Mouse (Mus musculus) forebrain, embryonic 11.5 days (tissue): Measurements from ENCODE around the gene Vps53. TPM values are rescaled to one million over a fixed set of nuclear protein-coding genes. Genes with fewer than 3 reads are reported as not detected.

Source experiments
- ATAC-seq: fragments of 200-750 bp; cut with Nextera tagmentation; replicated peaks from 2 replicates; pipeline ENCODE4 v1.8.0; 2017; ENCODE audit warnings: moderate TSS enrichment; ENCODE audit not compliant: low FRiP score
- DNase-seq: peaks from one replicate; pipeline ENCODE4 v3.0.0-alpha.2; 2017; ENCODE audit warnings: low spot score
- H3K27ac ChIP-seq: fragments of 300-500 bp; sonication (generic); 2 replicates; pipeline ENCODE4 v1.5.1; 2014; ENCODE audit warnings: low read depth, low read length
- H3K27me3 ChIP-seq: fragments of 300-500 bp; sonication (generic); 2 replicates; pipeline ENCODE4 v1.6.1; 2014; ENCODE audit warnings: mild to moderate bottlenecking, low read length, mixed read lengths; ENCODE audit not compliant: control insufficient read depth, insufficient read depth
- H3K36me3 ChIP-seq: fragments of 300-500 bp; sonication (generic); 2 replicates; pipeline ENCODE4 v1.6.1; 2014; ENCODE audit warnings: mild to moderate bottlenecking, low read length, moderate library complexity, mixed read lengths; ENCODE audit not compliant: control insufficient read depth, insufficient read depth
- H3K4me1 ChIP-seq: fragments of 300-500 bp; sonication (generic); replicated peaks from 2 replicates; pipeline ENCODE4 v1.6.1; 2014; ENCODE audit warnings: low read length, mixed read lengths; ENCODE audit not compliant: control insufficient read depth, insufficient read depth
- H3K4me2 ChIP-seq: fragments of 300-500 bp; sonication (generic); 2 replicates; pipeline ENCODE4 v1.6.1; 2014; ENCODE audit warnings: low read depth, mild to moderate bottlenecking, low read length, moderate library complexity, mixed read lengths; ENCODE audit not compliant: severe bottlenecking
- H3K4me3 ChIP-seq: fragments of 300-500 bp; sonication (generic); 2 replicates; pipeline ENCODE4 v1.5.1; 2014; ENCODE audit warnings: low read depth, low read length
- H3K9ac ChIP-seq: fragments of 300-500 bp; sonication (generic); 2 replicates; pipeline ENCODE4 v1.6.1; 2014; ENCODE audit warnings: low read length
- H3K9me3 ChIP-seq: fragments of 300-500 bp; sonication (generic); 2 replicates; pipeline ENCODE4 v1.6.1; 2016; ENCODE audit warnings: low read length, mixed read lengths; ENCODE audit not compliant: control insufficient read depth
- WGBS: fragments of 180-500 bp; shearing (Covaris S2); extraction: QIAGEN DNeasy Blood & Tissue Kit; methylation state at CpG from one replicate; pipeline ENCODE4 v1.1.7; 2014; 5-methylcytosine and 5-hydroxymethylcytosine counted together
- polyA plus RNA-seq: library from polyadenylated mRNA; unstranded; fragments of >200 nt; fragmentation: Nextera tagmentation; extraction: Ambion mirVana; gene quantifications from 2 replicates; pipeline ENCODE4 v1.2.1, GENCODE M21; 2014

The Vps53 gene
- polyA plus RNA-seq, 1 experiment from 2014 or later, result 43.6 TPM

GRCm38 (mm10) chr11:76106551-76107496 lies 72.6 kb downstream of the Vps53 start:
- Histone ChIP-seq H3K4me3 (no peak overlapping the region), H3K36me3 (no peaks in the 10 kb centered on the region), H3K9me3 (no peaks in the 10 kb centered on the region), H3K27me3 (no peaks in the 10 kb centered on the region), H3K9ac (no peak overlapping the region), H3K4me2 (no peak overlapping the region), H3K4me1 (no peaks in the 10 kb centered on the region), H3K27ac (no peak overlapping the region)
- WGBS, result 92% methylated on average over 11 of the region's 11 CpGs
- ATAC-seq (no peak), DNase-seq (no peak)

DNA sequence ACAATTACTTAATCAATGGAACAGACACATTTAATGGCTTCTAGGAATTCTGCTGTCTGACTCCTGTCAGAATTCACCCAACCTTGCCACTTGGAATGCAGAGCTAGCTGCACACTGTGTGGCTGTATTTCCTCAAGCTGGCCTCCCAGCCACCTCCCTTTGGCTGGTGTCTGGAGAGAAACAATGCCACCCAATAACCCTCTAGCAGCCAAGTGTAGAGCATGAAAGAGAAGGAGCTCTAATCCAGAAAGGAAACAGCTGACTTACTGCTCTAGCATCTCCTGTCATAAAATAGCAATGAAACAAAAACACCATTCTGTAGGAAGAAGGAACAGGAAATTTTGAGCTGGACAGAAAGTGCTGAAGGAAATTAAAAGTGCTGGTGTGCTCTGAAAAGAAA lies 78.3 kb downstream of the Vps53 start:
- no peaks in the 10 kb centered on the region for H3K27me3 ChIP-seq
- no peaks in the 10 kb centered on the region for H3K9me3 ChIP-seq
- no peaks in the 10 kb centered on the region for H3K4me1 ChIP-seq
- H3K36me3 ChIP-seq, result no peaks in the 10 kb centered on the region
- H3K9ac ChIP-seq, result no peak overlapping the region
- no peak overlapping the region for H3K4me3 ChIP-seq
- ATAC-seq (no peak), DNase-seq (no peak)
- no peak overlapping the region for H3K27ac ChIP-seq
- H3K4me2 ChIP-seq, result no peak overlapping the region

GRCm38 (mm10) chr11:76099193-76099975 lies 80.1 kb downstream of the Vps53 start:
- Histone ChIP-seq H3K27ac (no peak overlapping the region), H3K4me1 (no peaks in the 10 kb centered on the region), H3K4me2 (no peak overlapping the region), H3K9me3 (no peaks in the 10 kb centered on the region), H3K36me3 (no peaks in the 10 kb centered on the region), H3K4me3 (no peak overlapping the region), H3K27me3 (no peaks in the 10 kb centered on the region), H3K9ac (no peak overlapping the region)
- ATAC-seq (no peak), DNase-seq (no peak)
- 80% methylated on average over 4 of the region's 4 CpGs for WGBS

DNA sequence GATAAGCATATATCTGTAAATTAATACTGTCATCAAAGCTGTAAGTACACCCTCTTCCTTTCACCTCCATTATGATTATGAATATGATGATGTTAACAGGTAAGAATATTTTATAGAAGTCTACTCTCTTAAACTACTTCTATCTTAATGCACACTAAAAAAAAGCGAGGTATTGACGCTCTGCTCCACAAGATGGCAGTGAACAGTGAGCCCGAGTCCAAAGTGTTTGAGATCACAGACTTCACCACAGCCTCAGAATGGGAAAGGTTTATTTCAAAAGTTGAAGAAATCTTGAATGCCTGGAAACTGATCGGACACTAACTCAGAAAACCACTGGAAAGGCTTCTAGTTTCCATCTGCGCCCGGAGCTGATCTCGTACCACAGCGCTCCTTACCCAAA lies 85.8 kb downstream of the Vps53 start:
- Histone ChIP-seq H3K4me1 (no peaks in the 10 kb centered on the region), H3K36me3 (no peaks in the 10 kb centered on the region), H3K27ac (no peak overlapping the region), H3K9ac (no peak overlapping the region), H3K4me2 (no peak overlapping the region), H3K4me3 (no peak overlapping the region), H3K9me3 (no peaks in the 10 kb centered on the region), H3K27me3 (no peaks in the 10 kb centered on the region)
- DNase-seq (no peak), ATAC-seq (no peak)
- 94% methylated on average over 8 of the region's 8 CpGs for WGBS

DNA sequence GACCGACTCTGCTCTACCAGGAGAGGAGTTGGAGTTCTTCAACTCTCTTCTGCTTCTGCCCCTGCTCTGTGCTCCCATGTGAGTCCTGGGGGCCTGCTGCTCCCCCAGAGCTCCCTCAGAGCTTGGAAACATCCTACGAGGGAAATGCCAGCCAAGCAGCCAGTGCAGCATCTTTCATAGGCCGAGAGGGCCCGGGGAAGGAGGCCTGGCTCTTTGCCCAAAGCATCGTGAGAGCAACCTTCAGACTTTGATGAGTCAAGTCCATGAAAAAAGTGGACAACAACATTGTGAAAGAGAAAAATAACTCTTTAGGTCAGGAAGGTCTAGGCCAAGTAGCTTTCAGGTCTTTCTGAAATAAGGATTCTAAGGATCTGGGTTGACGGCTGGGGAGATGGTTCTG lies 89.7 kb downstream of the Vps53 start:
- peaks cover 2% of the 10 kb centered on the region; the same call in 1 of the 2 replicates for H3K36me3 ChIP-seq
- H3K27ac ChIP-seq, result no peak overlapping the region
- DNase-seq, result no peak
- no peaks in the 10 kb centered on the region for H3K4me1 ChIP-seq
- no peaks in the 10 kb centered on the region for H3K9me3 ChIP-seq
- H3K9ac ChIP-seq, result no peak overlapping the region
- 88% methylated on average over 6 of the region's 6 CpGs for WGBS
- no peaks in the 10 kb centered on the region for H3K27me3 ChIP-seq
- ATAC-seq, result no peak
- no peak overlapping the region for H3K4me3 ChIP-seq
- H3K4me2 ChIP-seq, result no peak overlapping the region

DNA sequence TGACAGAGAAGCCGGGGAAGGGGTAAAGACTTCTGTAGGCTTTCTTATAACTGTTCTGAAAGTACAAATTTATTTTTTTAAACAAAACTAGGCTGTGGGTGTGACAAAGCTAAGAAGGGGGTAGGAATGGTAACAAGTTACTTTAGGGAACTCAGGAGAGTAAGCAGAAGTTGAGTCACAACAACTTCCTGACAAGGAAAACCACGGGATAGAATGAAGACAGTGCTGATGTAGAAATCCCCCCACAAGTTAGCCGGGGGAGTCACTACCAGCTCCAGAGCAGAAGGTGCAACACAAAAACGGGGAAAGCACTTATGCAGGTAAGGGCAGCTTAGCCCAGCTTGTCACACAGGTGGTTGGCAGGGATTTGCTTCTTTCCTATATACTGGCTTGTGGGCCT lies 90.9 kb downstream of the Vps53 start:
- no peak overlapping the region for H3K9ac ChIP-seq
- H3K27me3 ChIP-seq, result no peaks in the 10 kb centered on the region
- no peak overlapping the region for H3K4me3 ChIP-seq
- no peaks in the 10 kb centered on the region for H3K4me1 ChIP-seq
- H3K27ac ChIP-seq, result no peak overlapping the region
- no peaks in the 10 kb centered on the region for H3K9me3 ChIP-seq
- ATAC-seq (no peak), DNase-seq (no peak)
- 86% methylated on average over 4 of the region's 4 CpGs for WGBS
- peaks cover 2% of the 10 kb centered on the region; the same call in 1 of the 2 replicates for H3K36me3 ChIP-seq
- H3K4me2 ChIP-seq, result no peak overlapping the region

DNA sequence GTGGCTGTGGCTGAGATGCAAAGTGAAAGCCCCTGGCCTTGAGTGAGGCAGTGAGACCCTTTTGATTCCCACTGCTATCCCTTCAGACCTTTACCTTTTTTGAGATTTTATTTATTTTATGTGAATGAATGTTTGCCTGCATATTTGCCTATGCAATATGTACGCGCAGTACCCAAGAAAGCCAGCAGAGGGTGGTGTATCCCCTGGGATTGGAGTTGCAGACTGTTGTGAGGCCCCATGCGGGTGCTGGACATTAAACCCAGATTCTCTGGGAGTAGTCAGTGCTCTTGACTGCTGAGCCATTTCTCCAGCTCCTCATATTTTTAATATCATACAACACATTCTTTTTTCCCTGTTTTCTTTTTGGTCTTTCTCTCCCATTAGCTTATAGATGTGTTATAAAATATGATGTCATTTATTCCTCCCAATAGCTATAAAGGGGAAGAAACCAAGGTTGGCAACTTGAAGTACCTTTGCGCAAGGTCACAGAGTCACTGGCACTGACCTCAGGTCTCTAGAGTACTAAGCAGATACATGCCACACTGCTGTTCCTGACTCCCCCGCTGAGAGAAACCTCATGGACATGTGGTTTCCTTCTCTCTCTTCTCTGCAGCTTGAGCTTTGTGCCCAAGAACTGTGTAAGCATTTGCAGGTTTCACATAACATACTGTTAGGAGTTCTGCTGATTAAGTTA lies 93.4 kb downstream of the Vps53 start:
- WGBS, result 70% methylated on average over 5 of the region's 5 CpGs
- H3K4me3 ChIP-seq, result no peak overlapping the region
- no peaks in the 10 kb centered on the region for H3K4me1 ChIP-seq
- no peak overlapping the region for H3K9ac ChIP-seq
- no peak for ATAC-seq
- no peaks in the 10 kb centered on the region for H3K9me3 ChIP-seq
- DNase-seq, result peak; percentile 60
- no peak overlapping the region for H3K4me2 ChIP-seq
- H3K36me3 ChIP-seq, result peaks cover 2% of the 10 kb centered on the region; the same call in 1 of the 2 replicates
- no peak overlapping the region for H3K27ac ChIP-seq
- H3K27me3 ChIP-seq, result no peaks in the 10 kb centered on the region

GRCm38 (mm10) chr11:76084943-76085342 lies 94.5 kb downstream of the Vps53 start:
- DNase-seq (no peak), ATAC-seq (no peak)
- Histone ChIP-seq H3K27ac (no peak overlapping the region), H3K9me3 (no peaks in the 10 kb centered on the region), H3K36me3 (peaks cover 2% of the 10 kb centered on the region; the same call in 1 of the 2 replicates), H3K4me1 (no peaks in the 10 kb centered on the region), H3K4me3 (no peak overlapping the region), H3K27me3 (no peaks in the 10 kb centered on the region), H3K4me2 (no peak overlapping the region), H3K9ac (no peak overlapping the region)
- 91% methylated on average over 1 of the region's 1 CpGs for WGBS
